Mouse (Mus musculus): ENCODE data around the gene Nfib. TPM values are rescaled to one million over a fixed set of nuclear protein-coding genes. Genes with fewer than 3 reads are reported as not detected.

Nfib gene
- total and polyA plus RNA-seq, 2 experiments = 16.4 to 50.0 TPM

DNA sequence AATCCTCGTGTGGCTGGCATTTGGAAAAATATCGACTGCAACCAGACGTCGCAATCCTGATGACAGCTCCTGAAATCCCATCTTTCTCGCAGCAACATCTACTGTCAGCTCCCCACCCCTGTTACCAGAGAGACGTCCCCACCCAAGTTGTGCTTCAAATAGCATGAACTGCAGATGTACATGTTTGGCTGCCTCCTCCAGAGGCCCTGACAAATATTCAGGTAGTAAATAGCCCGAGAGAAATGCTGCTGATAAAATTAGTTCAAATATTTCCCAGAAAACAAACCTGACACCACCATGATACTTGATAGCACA lies 132.3 kb downstream of the Nfib start:
- Histone ChIP-seq H3K27ac (replicated peaks; ENCODE audit: insufficient read depth, low read depth, low read length) (no peak overlapping the region), H3K4me3 (ENCODE audit: insufficient read depth, low read depth, low read length) (no peak overlapping the region), H3K9ac (ENCODE audit: low read depth, low read length) (no peak overlapping the region), H3K4me1 (ENCODE audit: control insufficient read depth, insufficient read depth, low read length) (no peaks in the 10 kb centered on the region), H3K79me2 (ENCODE audit: control insufficient read depth, insufficient read depth, low read length) (no peaks in the 10 kb centered on the region), H3K27me3 (ENCODE audit: control insufficient read depth, insufficient read depth, low read length) (no peaks in the 10 kb centered on the region), H3K36me3 (ENCODE audit: control insufficient read depth, insufficient read depth, low read length) (no peaks in the 10 kb centered on the region)
- TF ChIP-seq POLR2A (IDR thresholded peaks at IDR 0.05; ENCODE audit: extremely low read depth, insufficient read depth, low read length) (no peak), CTCF (IDR thresholded peaks at IDR 0.05; ENCODE audit: low read depth, low read length) (no peak)
- no peak for DNase-seq (ENCODE audit: extremely low read depth, low read depth, low spot score)
- 78% methylated on average over 7 of the region's 7 CpGs for WGBS

DNA sequence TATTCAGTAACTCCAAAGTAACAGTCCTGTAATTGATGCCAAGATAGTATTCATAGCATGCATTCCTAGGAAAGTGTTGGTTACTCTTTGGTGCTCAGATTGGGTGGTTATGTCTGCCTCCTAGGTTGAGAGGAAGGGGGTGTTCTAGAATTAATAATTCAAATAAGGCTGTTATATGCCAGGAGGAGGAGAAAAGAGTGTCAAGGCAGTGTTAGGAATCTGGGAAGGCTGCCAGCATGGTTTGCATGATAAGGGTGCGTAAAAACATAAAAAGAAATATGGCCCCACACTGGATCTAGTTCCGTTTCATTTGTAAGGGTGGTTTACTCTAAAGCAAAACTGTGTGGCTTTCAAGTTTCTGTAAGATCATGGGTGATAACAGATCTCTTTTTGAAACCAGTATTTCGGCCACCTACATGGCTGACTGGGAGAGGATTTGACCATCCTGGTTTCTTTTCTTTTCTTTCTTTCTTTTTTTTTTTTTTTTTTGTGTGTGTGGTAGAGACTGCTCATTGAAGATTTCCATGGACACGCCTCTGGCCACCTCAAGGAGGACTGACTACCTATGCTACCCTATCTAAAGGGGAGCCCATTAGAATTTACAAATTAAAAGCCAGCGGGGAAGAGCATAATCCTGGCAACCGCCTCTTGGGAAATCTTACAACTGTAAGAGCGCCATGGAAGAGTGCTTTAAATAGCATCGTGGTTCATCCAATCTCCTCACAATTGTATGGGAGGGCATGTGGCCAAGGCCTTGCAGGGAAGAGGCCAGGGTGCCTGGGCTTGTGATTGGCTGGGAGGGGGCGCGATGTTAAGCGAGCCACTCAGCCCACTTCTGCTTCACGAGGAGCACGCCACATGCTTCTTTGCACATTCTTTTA lies 132.9 kb downstream of the Nfib start:
- H3K27ac ChIP-seq (replicated peaks; ENCODE audit: insufficient read depth, low read depth, low read length) = no peak overlapping the region
- H3K79me2 ChIP-seq (ENCODE audit: control insufficient read depth, insufficient read depth, low read length) = no peaks in the 10 kb centered on the region
- no peak overlapping the region for H3K9ac ChIP-seq (ENCODE audit: low read depth, low read length)
- whole genome bisulfite sequencing = 84% methylated on average over 13 of the region's 13 CpGs
- H3K36me3 ChIP-seq (ENCODE audit: control insufficient read depth, insufficient read depth, low read length) = no peaks in the 10 kb centered on the region
- H3K4me3 ChIP-seq (ENCODE audit: insufficient read depth, low read depth, low read length) = no peak overlapping the region
- DNase-seq (ENCODE audit: extremely low read depth, low read depth, low spot score) = no peak
- no peaks in the 10 kb centered on the region for H3K4me1 ChIP-seq (ENCODE audit: control insufficient read depth, insufficient read depth, low read length)
- no peaks in the 10 kb centered on the region for H3K27me3 ChIP-seq (ENCODE audit: control insufficient read depth, insufficient read depth, low read length)
- no peak for TF ChIP-seq CTCF (IDR thresholded peaks at IDR 0.05; ENCODE audit: low read depth, low read length)
- no peak for TF ChIP-seq POLR2A (IDR thresholded peaks at IDR 0.05; ENCODE audit: extremely low read depth, insufficient read depth, low read length)

GRCm38 (mm10) chr4:82558816-82559215 lies 146.7 kb downstream of the Nfib start:
- no peaks in the 10 kb centered on the region for H3K4me1 ChIP-seq (ENCODE audit: control insufficient read depth, insufficient read depth, low read length)
- no peak for DNase-seq (ENCODE audit: extremely low read depth, low read depth, low spot score)
- H3K27ac ChIP-seq (replicated peaks; ENCODE audit: insufficient read depth, low read depth, low read length) = no peak overlapping the region
- TF ChIP-seq POLR2A (IDR thresholded peaks at IDR 0.05; ENCODE audit: extremely low read depth, insufficient read depth, low read length) = no peak
- no peak for TF ChIP-seq CTCF (IDR thresholded peaks at IDR 0.05; ENCODE audit: low read depth, low read length)
- no peaks in the 10 kb centered on the region for H3K79me2 ChIP-seq (ENCODE audit: control insufficient read depth, insufficient read depth, low read length)
- no peak overlapping the region for H3K4me3 ChIP-seq (ENCODE audit: insufficient read depth, low read depth, low read length)
- H3K27me3 ChIP-seq (ENCODE audit: control insufficient read depth, insufficient read depth, low read length) = no peaks in the 10 kb centered on the region
- no peaks in the 10 kb centered on the region for H3K36me3 ChIP-seq (ENCODE audit: control insufficient read depth, insufficient read depth, low read length)
- WGBS = 89% methylated on average over 2 of the region's 2 CpGs
- H3K9ac ChIP-seq (ENCODE audit: low read depth, low read length) = no peak overlapping the region

- Histone ChIP-seq H3K9ac (ENCODE audit: low read depth, low read length) (no peak overlapping the region), H3K36me3 (ENCODE audit: control insufficient read depth, insufficient read depth, low read length) (no peaks in the 10 kb centered on the region), H3K27me3 (ENCODE audit: control insufficient read depth, insufficient read depth, low read length) (no peaks in the 10 kb centered on the region), H3K79me2 (ENCODE audit: control insufficient read depth, insufficient read depth, low read length) (no peaks in the 10 kb centered on the region), H3K4me3 (ENCODE audit: insufficient read depth, low read depth, low read length) (no peak overlapping the region), H3K27ac (replicated peaks; ENCODE audit: insufficient read depth, low read depth, low read length) (no peak overlapping the region), H3K4me1 (ENCODE audit: control insufficient read depth, insufficient read depth, low read length) (no peaks in the 10 kb centered on the region)
- TF ChIP-seq POLR2A (IDR thresholded peaks at IDR 0.05; ENCODE audit: extremely low read depth, insufficient read depth, low read length) = no peak
- TF ChIP-seq CTCF (IDR thresholded peaks at IDR 0.05; ENCODE audit: low read depth, low read length) = no peak
- WGBS = 74% methylated on average over 16 of the region's 16 CpGs
- no peak for DNase-seq (ENCODE audit: extremely low read depth, low read depth, low spot score)
Observed at GRCm38 (mm10) chr4:82555673-82556171, 149.8 kb downstream of the Nfib start.

DNA sequence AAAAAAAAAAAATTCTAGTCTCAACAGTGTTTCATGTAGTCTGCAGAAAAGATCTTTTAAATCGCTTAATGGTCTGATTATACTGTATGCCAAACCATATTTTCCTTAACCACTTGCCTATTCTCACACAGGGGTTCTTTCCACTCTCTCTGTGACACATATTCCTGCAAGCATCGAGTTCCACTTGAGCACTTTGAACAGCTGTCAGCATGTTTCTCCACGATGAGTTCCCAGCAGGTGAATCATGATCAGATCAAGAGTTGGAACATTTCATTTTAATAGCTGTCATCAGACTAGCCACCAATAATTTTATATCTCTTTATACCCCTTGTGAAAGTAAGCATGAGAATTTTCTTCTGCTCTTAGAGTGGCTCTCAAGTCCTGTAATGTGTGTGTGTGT lies 151.9 kb downstream of the Nfib start:
- H3K79me2 ChIP-seq (ENCODE audit: control insufficient read depth, insufficient read depth, low read length) = no peaks in the 10 kb centered on the region
- H3K4me1 ChIP-seq (ENCODE audit: control insufficient read depth, insufficient read depth, low read length) = no peaks in the 10 kb centered on the region
- H3K27me3 ChIP-seq (ENCODE audit: control insufficient read depth, insufficient read depth, low read length) = no peaks in the 10 kb centered on the region
- 75% methylated on average over 3 of the region's 3 CpGs for WGBS
- no peaks in the 10 kb centered on the region for H3K36me3 ChIP-seq (ENCODE audit: control insufficient read depth, insufficient read depth, low read length)
- no peak overlapping the region for H3K4me3 ChIP-seq (ENCODE audit: insufficient read depth, low read depth, low read length)
- TF ChIP-seq CTCF (IDR thresholded peaks at IDR 0.05; ENCODE audit: low read depth, low read length) = no peak
- no peak for DNase-seq (ENCODE audit: extremely low read depth, low read depth, low spot score)
- H3K9ac ChIP-seq (ENCODE audit: low read depth, low read length) = no peak overlapping the region
- H3K27ac ChIP-seq (replicated peaks; ENCODE audit: insufficient read depth, low read depth, low read length) = no peak overlapping the region

- TF ChIP-seq CTCF (IDR thresholded peaks at IDR 0.05; ENCODE audit: low read depth, low read length) (no peak), POLR2A (IDR thresholded peaks at IDR 0.05; ENCODE audit: extremely low read depth, insufficient read depth, low read length) (no peak)
- no peaks in the 10 kb centered on the region for H3K36me3 ChIP-seq (ENCODE audit: control insufficient read depth, insufficient read depth, low read length)
- H3K27ac ChIP-seq (replicated peaks; ENCODE audit: insufficient read depth, low read depth, low read length) = no peak overlapping the region
- WGBS = 73% methylated on average over 7 of the region's 7 CpGs
- no peak for DNase-seq (ENCODE audit: extremely low read depth, low read depth, low spot score)
- no peaks in the 10 kb centered on the region for H3K27me3 ChIP-seq (ENCODE audit: control insufficient read depth, insufficient read depth, low read length)
- H3K4me3 ChIP-seq (ENCODE audit: insufficient read depth, low read depth, low read length) = no peak overlapping the region
- no peaks in the 10 kb centered on the region for H3K79me2 ChIP-seq (ENCODE audit: control insufficient read depth, insufficient read depth, low read length)
- no peak overlapping the region for H3K9ac ChIP-seq (ENCODE audit: low read depth, low read length)
- no peaks in the 10 kb centered on the region for H3K4me1 ChIP-seq (ENCODE audit: control insufficient read depth, insufficient read depth, low read length)
Observed at GRCm38 (mm10) chr4:82552238-82552637, 153.3 kb downstream of the Nfib start.

Measured in liver, adult 2 months (tissue).